Mouse (Mus musculus): ENCODE data around the gene Rtp2. TPM values are rescaled to one million over a fixed set of nuclear protein-coding genes. Genes with fewer than 3 reads are reported as not detected.

The Rtp2 gene
- polyA plus RNA-seq (2014; fragmentation: Nextera tagmentation; extraction: Ambion mirVana), result not detected in 2 replicates

DNA sequence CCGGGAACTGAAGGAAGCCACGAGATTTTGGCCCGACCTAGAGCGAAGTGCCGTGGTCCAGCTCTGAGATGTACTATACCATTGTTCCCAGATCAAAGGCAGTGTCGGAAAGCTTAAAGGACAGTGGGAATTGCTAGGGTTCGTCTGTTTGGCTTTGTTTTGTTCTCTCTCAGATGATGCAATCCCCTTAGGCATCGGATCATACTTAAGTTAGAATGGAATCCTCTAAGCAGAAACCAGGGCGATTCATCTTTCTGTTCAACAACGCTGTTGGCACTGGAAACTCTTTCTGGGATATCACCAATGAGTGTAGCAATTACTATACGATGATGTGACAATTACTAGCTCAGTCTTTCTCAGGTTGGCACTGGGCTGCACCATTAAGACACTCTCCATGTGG, at the start of gene Rtp2:
Gene Rtp2, minus strand, starts transcription at position 101 of the 400 bp plus-strand sequence.
- H3K4me3 ChIP-seq (ENCODE audit: low read depth, low read length), result no peak within 1 kb of the TSS
- no peaks in the 10 kb centered on the region for H3K36me3 ChIP-seq (ENCODE audit: control insufficient read depth, insufficient read depth, low read length)
- DNase-seq (ENCODE audit: low spot score) (no peak), ATAC-seq (replicated peaks; ENCODE audit: low FRiP score) (no peak)
- no peaks in the 10 kb centered on the region for H3K9me3 ChIP-seq (ENCODE audit: control insufficient read depth, low read length)
- H3K4me1 ChIP-seq (replicated peaks; ENCODE audit: control insufficient read depth, insufficient read depth, low read length), result no peaks in the 10 kb centered on the region
- no peaks in the 10 kb centered on the region for H3K27me3 ChIP-seq (replicated peaks; ENCODE audit: control insufficient read depth, insufficient read depth, low read length)
- no peak within 1 kb of the TSS for H3K27ac ChIP-seq (ENCODE audit: low read depth, low read length)
- no peak within 1 kb of the TSS for H3K9ac ChIP-seq (ENCODE audit: low read depth, low read length)
- no peak within 1 kb of the TSS for H3K4me2 ChIP-seq
- 84% methylated on average over 11 of the region's 11 CpGs for WGBS

GRCm38 (mm10) chr16:23980991-23981720, 49.0 kb upstream of the Rtp2 start:
- Histone ChIP-seq H3K9ac (ENCODE audit: low read depth, low read length) (no peak overlapping the region), H3K27me3 (replicated peaks; ENCODE audit: control insufficient read depth, insufficient read depth, low read length) (peaks cover 51% of the 10 kb centered on the region)
- no peak for DNase-seq (ENCODE audit: low spot score)

GRCm38 (mm10) chr16:23980201-23980870, 48.1 kb upstream of the Rtp2 start:
- Histone ChIP-seq H3K27ac (ENCODE audit: low read depth, low read length) (no peak overlapping the region), H3K27me3 (replicated peaks; ENCODE audit: control insufficient read depth, insufficient read depth, low read length) (peaks cover 44% of the 10 kb centered on the region), H3K9ac (ENCODE audit: low read depth, low read length) (no peak overlapping the region), H3K9me3 (ENCODE audit: control insufficient read depth, low read length) (no peaks in the 10 kb centered on the region), H3K4me2 (peak overlapping the region; percentile 81), H3K36me3 (ENCODE audit: control insufficient read depth, insufficient read depth, low read length) (no peaks in the 10 kb centered on the region), H3K4me1 (replicated peaks; ENCODE audit: control insufficient read depth, insufficient read depth, low read length) (peaks cover 12% of the 10 kb centered on the region), H3K4me3 (ENCODE audit: low read depth, low read length) (peak overlapping the region; percentile 39)
- no peak for ATAC-seq (replicated peaks; ENCODE audit: low FRiP score)
- 13% methylated on average over 11 of the region's 11 CpGs for WGBS
- DNase-seq (ENCODE audit: low spot score), result no peak

More at GRCm38 (mm10) chr16:23980991-23981720, 49.0 kb upstream of the Rtp2 start:
- WGBS, result 2% methylated on average over 32 of the region's 32 CpGs
- H3K4me2 ChIP-seq, result peak overlapping the region; percentile 81
- no peaks in the 10 kb centered on the region for H3K36me3 ChIP-seq (ENCODE audit: control insufficient read depth, insufficient read depth, low read length)
- ATAC-seq (replicated peaks; ENCODE audit: low FRiP score), result no peak
- H3K4me1 ChIP-seq (replicated peaks; ENCODE audit: control insufficient read depth, insufficient read depth, low read length), result peaks cover 15% of the 10 kb centered on the region
- H3K9me3 ChIP-seq (ENCODE audit: control insufficient read depth, low read length), result no peaks in the 10 kb centered on the region
- H3K4me3 ChIP-seq (ENCODE audit: low read depth, low read length), result peak overlapping the region; percentile 39
- H3K27ac ChIP-seq (ENCODE audit: low read depth, low read length), result no peak overlapping the region

GRCm38 (mm10) chr16:23979446-23979845, 47.3 kb upstream of the Rtp2 start:
- DNase-seq (ENCODE audit: low spot score) (no peak), ATAC-seq (replicated peaks; ENCODE audit: low FRiP score) (no peak)
- 85% methylated on average over 9 of the region's 9 CpGs for WGBS
- no peak overlapping the region for H3K9ac ChIP-seq (ENCODE audit: low read depth, low read length)
- no peak overlapping the region for H3K4me3 ChIP-seq (ENCODE audit: low read depth, low read length)
- no peaks in the 10 kb centered on the region for H3K36me3 ChIP-seq (ENCODE audit: control insufficient read depth, insufficient read depth, low read length)
- no peaks in the 10 kb centered on the region for H3K9me3 ChIP-seq (ENCODE audit: control insufficient read depth, low read length)
- peaks cover 37% of the 10 kb centered on the region for H3K27me3 ChIP-seq (replicated peaks; ENCODE audit: control insufficient read depth, insufficient read depth, low read length)
- H3K4me1 ChIP-seq (replicated peaks; ENCODE audit: control insufficient read depth, insufficient read depth, low read length), result peaks cover 12% of the 10 kb centered on the region
- H3K27ac ChIP-seq (ENCODE audit: low read depth, low read length), result no peak overlapping the region
- no peak overlapping the region for H3K4me2 ChIP-seq

DNA sequence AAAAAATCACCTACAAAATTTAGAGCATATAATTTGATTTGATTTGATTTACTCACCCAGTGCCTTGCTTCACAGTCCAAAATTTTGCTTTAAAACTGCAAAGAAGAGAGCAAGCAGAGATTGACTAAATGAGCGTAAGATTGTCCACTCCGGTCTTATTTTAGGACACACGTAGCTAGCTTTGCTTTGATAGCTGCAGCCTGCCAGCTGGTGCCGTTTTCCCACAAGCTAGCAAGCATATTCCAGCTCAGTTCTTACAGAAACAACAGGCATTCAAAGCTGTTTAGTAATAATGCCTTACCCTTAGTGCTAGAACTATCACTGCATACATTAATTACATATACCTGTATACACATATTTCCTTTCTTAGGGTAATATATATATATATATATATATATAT, 46.3 kb upstream of the Rtp2 start:
- DNase-seq (ENCODE audit: low spot score), result no peak
- H3K9ac ChIP-seq (ENCODE audit: low read depth, low read length), result no peak overlapping the region
- ATAC-seq (replicated peaks; ENCODE audit: low FRiP score), result no peak
- H3K27ac ChIP-seq (ENCODE audit: low read depth, low read length), result no peak overlapping the region
- H3K9me3 ChIP-seq (ENCODE audit: control insufficient read depth, low read length), result no peaks in the 10 kb centered on the region
- no peaks in the 10 kb centered on the region for H3K36me3 ChIP-seq (ENCODE audit: control insufficient read depth, insufficient read depth, low read length)
- H3K4me2 ChIP-seq, result no peak overlapping the region
- WGBS, result 88% methylated on average over 4 of the region's 4 CpGs
- peaks cover 31% of the 10 kb centered on the region for H3K27me3 ChIP-seq (replicated peaks; ENCODE audit: control insufficient read depth, insufficient read depth, low read length)
- peaks cover 9% of the 10 kb centered on the region for H3K4me1 ChIP-seq (replicated peaks; ENCODE audit: control insufficient read depth, insufficient read depth, low read length)
- H3K4me3 ChIP-seq (ENCODE audit: low read depth, low read length), result no peak overlapping the region

GRCm38 (mm10) chr16:23977732-23978131, 45.5 kb upstream of the Rtp2 start:
- Histone ChIP-seq H3K9me3 (ENCODE audit: control insufficient read depth, low read length) (no peaks in the 10 kb centered on the region), H3K36me3 (ENCODE audit: control insufficient read depth, insufficient read depth, low read length) (no peaks in the 10 kb centered on the region), H3K4me3 (ENCODE audit: low read depth, low read length) (no peak overlapping the region), H3K27ac (ENCODE audit: low read depth, low read length) (no peak overlapping the region), H3K4me2 (no peak overlapping the region), H3K27me3 (replicated peaks; ENCODE audit: control insufficient read depth, insufficient read depth, low read length) (peaks cover 30% of the 10 kb centered on the region), H3K4me1 (replicated peaks; ENCODE audit: control insufficient read depth, insufficient read depth, low read length) (peaks cover 8% of the 10 kb centered on the region), H3K9ac (ENCODE audit: low read depth, low read length) (no peak overlapping the region)
- ATAC-seq (replicated peaks; ENCODE audit: low FRiP score), result no peak
- 70% methylated on average over 3 of the region's 3 CpGs for WGBS
- no peak for DNase-seq (ENCODE audit: low spot score)

DNA sequence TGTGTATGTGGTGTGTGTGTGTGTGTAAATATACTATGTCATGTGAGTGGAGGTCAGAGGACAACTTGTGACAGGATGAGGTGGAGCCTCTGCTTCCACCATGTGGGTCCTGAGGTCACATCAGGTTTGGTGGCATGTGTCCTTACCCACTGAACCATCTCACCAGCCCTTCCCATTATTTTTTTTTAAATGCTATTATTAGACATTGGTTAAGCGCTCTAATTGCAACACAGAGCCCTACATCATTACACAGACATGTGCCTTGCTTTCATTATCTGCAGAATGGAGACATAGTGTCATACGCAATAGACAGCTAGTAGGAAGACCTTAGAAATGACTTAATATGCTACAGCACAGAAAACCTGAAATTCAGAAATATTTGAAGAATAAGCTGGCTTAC, 44.0 kb upstream of the Rtp2 start:
- no peaks in the 10 kb centered on the region for H3K9me3 ChIP-seq (ENCODE audit: control insufficient read depth, low read length)

DNA sequence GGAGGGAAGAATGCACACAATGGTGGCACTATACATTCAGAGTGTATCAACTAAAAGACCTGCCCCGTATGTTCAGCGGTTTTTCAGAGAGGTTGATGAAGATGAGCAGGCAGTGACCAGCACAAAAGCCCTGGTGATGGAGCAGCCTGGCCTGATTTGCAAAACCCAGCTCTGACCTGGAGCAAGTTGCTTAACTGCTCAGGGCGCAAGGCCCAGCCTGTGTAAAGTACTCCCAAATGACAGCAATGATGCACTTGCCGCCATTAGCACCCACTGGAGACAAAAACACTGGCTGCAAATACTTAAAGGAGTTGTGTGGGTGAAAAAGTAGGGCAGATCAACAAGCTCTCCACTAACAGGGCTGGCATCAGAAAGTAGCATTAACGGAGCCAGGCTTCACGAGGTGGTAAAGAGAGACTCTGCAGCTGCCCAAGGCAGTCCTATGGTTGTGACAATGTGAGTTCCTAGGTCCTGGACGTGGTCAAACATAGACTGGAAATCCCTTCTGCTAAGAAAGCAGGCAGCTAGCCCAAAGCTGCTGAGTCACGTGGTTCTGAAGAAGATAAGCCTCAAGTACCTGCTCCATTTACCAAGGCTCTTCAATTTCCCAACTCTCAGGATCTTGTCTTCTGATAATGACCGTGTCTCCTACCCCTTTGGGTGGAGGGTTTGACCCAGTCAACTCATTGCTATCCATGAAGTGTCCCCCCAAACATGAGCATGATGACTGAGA, 41.6 kb upstream of the Rtp2 start:
- no peak overlapping the region for H3K9ac ChIP-seq (ENCODE audit: low read depth, low read length)
- H3K4me1 ChIP-seq (replicated peaks; ENCODE audit: control insufficient read depth, insufficient read depth, low read length), result no peaks in the 10 kb centered on the region
- DNase-seq (ENCODE audit: low spot score) (no peak), ATAC-seq (replicated peaks; ENCODE audit: low FRiP score) (no peak)
- no peak overlapping the region for H3K4me2 ChIP-seq
- 78% methylated on average over 9 of the region's 9 CpGs for WGBS
- H3K4me3 ChIP-seq (ENCODE audit: low read depth, low read length), result no peak overlapping the region
- H3K27ac ChIP-seq (ENCODE audit: low read depth, low read length), result no peak overlapping the region
- H3K9me3 ChIP-seq (ENCODE audit: control insufficient read depth, low read length), result no peaks in the 10 kb centered on the region
- H3K27me3 ChIP-seq (replicated peaks; ENCODE audit: control insufficient read depth, insufficient read depth, low read length), result no peaks in the 10 kb centered on the region
- H3K36me3 ChIP-seq (ENCODE audit: control insufficient read depth, insufficient read depth, low read length), result no peaks in the 10 kb centered on the region

More for the DNA sequence above, 44.0 kb upstream of the Rtp2 start:
- Histone ChIP-seq H3K4me3 (ENCODE audit: low read depth, low read length) (no peak overlapping the region), H3K27me3 (replicated peaks; ENCODE audit: control insufficient read depth, insufficient read depth, low read length) (peaks cover 21% of the 10 kb centered on the region), H3K36me3 (ENCODE audit: control insufficient read depth, insufficient read depth, low read length) (no peaks in the 10 kb centered on the region), H3K9ac (ENCODE audit: low read depth, low read length) (no peak overlapping the region), H3K27ac (ENCODE audit: low read depth, low read length) (no peak overlapping the region), H3K4me2 (no peak overlapping the region), H3K4me1 (replicated peaks; ENCODE audit: control insufficient read depth, insufficient read depth, low read length) (peaks cover 7% of the 10 kb centered on the region; the same call in 1 of the 2 replicates)
- WGBS, result 88% methylated on average over 2 of the region's 2 CpGs
- ATAC-seq (replicated peaks; ENCODE audit: low FRiP score) (no peak), DNase-seq (ENCODE audit: low spot score) (no peak)
